Mouse (Mus musculus): ENCODE data around the gene Ptpro.

DNA sequence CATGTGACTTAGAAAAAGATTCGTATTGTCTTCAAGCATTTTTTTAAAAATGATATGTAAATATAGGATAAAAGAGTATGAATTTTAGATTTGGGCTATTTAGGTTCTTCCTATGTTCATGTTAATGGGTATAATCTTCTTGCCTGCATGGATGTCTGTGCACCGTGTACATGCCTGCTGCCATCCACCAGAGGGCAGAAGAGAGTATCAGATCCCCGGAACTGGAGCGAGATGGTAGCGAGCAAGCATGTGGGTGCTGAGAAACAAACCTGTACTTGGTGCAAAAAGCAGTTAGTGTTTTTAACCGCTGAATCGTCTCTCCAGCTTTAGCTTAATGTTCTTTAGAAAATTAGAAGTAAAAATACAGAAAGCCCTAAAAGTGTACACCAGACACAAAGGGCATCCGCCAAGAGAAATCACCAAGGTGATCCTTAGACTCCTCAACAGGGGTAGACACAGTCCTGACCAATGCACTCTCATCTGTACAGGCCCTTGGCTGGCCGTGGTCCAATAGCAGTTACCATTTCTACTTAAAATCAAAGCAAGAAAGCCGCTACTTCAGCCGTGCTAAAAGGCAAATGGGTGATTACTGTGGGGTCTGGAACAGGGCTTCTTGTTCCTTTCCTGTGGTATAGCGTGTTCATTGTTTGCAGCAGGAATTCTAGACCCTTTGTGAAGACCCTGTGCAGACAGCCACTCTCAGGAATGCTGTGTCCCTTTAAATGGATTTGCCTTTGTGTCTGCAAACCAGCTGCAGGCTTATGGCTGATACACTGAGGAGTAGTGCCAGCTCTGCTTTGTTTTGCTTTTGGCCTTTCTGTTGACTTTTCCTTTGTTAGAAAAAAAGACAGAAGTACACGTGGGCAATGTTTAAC lies 162.6 kb downstream of the Ptpro start:
- no peak for TF ChIP-seq POLR2A (IDR thresholded peaks at IDR 0.05; ENCODE audit: low read depth, low read length)
- no peak for TF ChIP-seq E2F4 (IDR thresholded peaks at IDR 0.05; ENCODE audit: insufficient replicate concordance, low read depth, low read length)
- TF ChIP-seq HCFC1 (IDR thresholded peaks at IDR 0.05; ENCODE audit: low read depth, low read length): no peak
- TF ChIP-seq EP300 (IDR thresholded peaks at IDR 0.05; ENCODE audit: low read length): no peak
- TF ChIP-seq MAZ (IDR thresholded peaks at IDR 0.05; ENCODE audit: low read depth, low read length): no peak
- no peak for TF ChIP-seq MAX (IDR thresholded peaks at IDR 0.05; ENCODE audit: low read length)
- TF ChIP-seq CTCF (conservative IDR thresholded peaks at IDR 0.05 in 1 of 2, IDR thresholded peaks at IDR 0.05 in 1 of 2; ENCODE audit: low read depth in 2 of 2, low read length in 2 of 2): peak; percentile 82 to 83
- no peak for TF ChIP-seq ZC3H11A (IDR thresholded peaks at IDR 0.05; ENCODE audit: low read depth, low read length)
- TF ChIP-seq CHD2 (IDR thresholded peaks at IDR 0.05; ENCODE audit: low read length): no peak
- no peak for TF ChIP-seq MAFK (IDR thresholded peaks at IDR 0.05; ENCODE audit: insufficient replicate concordance, low read length)
- TF ChIP-seq CHD1 (IDR thresholded peaks at IDR 0.05; ENCODE audit: low read depth, low read length): no peak
- no peak for TF ChIP-seq KAT2A (IDR thresholded peaks at IDR 0.05; ENCODE audit: insufficient replicate concordance, low read length)
- no peak for TF ChIP-seq MYC (IDR thresholded peaks at IDR 0.05; ENCODE audit: low read depth, low read length)
